Mouse (Mus musculus) splenic B cell, adult 2 months (primary cell): ENCODE results near the gene Bpgm.

Experiments
- DNase-seq: peaks from one replicate; pipeline ENCODE4 v3.0.0-alpha.2; 2011; ENCODE audit warnings: low read depth, low spot score
- H3K27me3 ChIP-seq: 2 replicates; pipeline ENCODE4 v1.6.1; 2012; ENCODE audit warnings: mild to moderate bottlenecking, low read length, moderate library complexity, mixed read lengths; ENCODE audit not compliant: control insufficient read depth, poor library complexity, insufficient read depth, severe bottlenecking
- H3K36me3 ChIP-seq: 2 replicates; pipeline ENCODE4 v1.6.1; 2012; ENCODE audit warnings: mild to moderate bottlenecking, low read length, moderate library complexity, mixed read lengths; ENCODE audit not compliant: control insufficient read depth, poor library complexity, insufficient read depth, severe bottlenecking

The Bpgm gene

DNA sequence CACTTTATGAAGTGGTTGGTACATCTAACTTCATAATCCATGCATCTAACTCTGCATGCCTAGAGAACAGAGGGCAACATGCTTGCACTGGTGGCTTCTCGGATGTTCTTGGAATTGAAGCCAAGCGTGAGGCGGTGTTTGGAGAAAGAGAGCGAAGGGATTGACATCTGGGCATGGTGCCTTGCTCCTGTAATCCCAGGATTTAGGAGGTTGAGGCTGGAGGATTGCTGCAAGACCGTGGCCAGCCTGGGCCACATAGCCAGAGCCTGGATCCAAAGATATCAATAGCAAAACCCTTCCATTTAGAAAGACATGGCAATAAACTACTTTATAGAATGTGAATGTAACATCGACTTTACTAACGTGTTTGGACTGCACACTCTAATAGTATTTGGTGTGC, 2.0 kb downstream of the Bpgm start:
- no peaks in the 10 kb centered on the region for H3K27me3 ChIP-seq
- DNase-seq = no peak

DNA sequence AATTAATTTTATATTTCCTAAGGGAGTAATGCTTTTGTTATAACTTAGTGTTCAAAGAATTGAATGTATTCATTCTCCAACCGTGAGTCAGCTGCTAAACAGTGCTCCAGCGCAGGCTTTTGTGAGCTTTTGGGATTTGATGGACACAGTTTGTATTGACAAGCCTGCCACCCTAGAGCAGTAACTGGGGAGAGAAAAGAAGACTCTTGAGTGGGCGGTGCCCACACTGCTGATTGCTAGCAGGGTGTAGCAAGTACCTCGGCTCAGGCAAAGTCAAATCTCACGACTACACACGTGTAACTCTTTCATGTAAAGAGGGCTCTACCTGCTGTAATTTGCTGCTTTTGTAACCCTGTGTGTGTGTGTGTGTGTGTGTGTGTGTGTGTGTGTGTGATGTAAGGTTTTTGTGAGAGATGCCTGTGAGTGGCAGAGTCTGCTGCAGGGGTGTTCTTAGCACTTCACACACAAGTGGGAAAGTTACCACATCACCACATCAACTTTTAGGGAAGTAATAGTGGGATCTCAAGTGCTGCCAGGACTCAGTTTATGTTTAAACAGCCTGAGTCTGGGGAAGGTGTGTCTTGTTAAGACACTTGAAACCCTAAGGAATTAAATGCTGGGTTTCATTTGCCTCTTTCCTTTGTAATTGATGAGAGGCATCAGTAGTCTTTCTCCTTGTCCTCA, 2.8 kb downstream of the Bpgm start:
- Histone ChIP-seq H3K27me3 (no peaks in the 10 kb centered on the region), H3K36me3 (no peaks in the 10 kb centered on the region)
- DNase-seq = no peak

More for the DNA sequence above, 2.0 kb downstream of the Bpgm start:
- H3K36me3 ChIP-seq = no peaks in the 10 kb centered on the region

DNA sequence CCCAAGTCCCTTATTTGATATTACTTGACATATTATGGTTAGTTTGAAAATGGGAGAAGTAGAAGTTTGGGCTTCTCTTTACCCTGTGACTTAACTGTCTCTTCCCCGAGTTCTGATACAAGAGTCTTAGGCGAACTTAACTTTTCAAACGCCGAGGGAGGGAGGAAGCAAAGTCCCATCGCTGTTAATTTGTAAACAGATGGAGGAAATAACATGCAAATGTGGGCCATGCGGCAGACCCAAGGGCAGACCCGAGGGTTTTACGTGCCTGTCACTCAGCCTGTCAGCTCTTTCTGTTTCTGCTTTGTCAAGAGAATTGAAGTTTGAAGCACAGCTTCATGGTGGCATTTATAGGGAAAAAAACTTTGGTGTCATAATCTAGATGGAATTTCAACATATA, 3.5 kb downstream of the Bpgm start:
- no peaks in the 10 kb centered on the region for H3K27me3 ChIP-seq
- no peak for DNase-seq

DNA sequence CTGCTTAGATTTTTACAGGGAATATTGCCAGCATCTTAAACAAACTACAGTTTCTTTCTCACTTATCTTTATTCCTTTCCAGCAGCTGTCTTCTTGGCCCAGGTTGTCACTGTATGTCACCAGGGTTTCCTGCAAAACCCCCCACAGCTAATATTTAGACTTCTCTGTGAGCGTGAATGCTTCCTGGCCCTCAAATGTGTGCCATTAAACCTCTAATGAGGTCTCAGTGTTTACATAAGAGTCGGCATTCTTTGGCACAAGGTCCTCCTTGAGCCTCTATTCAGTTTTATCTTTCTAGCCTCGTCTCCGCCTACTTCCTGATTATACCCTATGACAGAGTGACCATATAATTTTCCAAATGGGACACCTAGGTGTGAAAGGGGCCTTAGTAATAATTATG, 4.7 kb downstream of the Bpgm start:
- Histone ChIP-seq H3K36me3 (no peaks in the 10 kb centered on the region), H3K27me3 (no peaks in the 10 kb centered on the region)
- DNase-seq = no peak

More for the DNA sequence above, 3.5 kb downstream of the Bpgm start:
- no peaks in the 10 kb centered on the region for H3K36me3 ChIP-seq

DNA sequence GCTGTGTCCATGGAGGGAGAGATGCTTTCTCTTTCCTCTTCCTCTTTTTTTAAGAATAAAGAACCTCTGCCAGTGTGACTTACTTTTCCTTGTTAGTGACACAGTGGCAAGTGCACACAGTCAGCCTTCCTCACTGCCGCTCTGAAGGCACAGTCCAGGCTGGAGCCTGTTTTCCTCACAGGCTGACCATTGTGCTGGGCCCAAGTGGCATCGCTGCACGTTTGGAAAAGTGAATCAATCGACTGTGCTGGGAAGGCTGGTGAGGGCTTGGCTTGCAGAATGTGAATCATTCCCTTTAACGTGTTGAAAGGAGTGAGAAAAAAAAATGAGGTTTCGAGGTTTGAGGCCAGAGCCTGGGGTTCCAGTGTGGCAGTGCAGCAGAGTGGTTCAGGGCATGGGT, 5.3 kb downstream of the Bpgm start:
- Histone ChIP-seq H3K36me3 (no peaks in the 10 kb centered on the region), H3K27me3 (no peaks in the 10 kb centered on the region)
- no peak for DNase-seq

DNA sequence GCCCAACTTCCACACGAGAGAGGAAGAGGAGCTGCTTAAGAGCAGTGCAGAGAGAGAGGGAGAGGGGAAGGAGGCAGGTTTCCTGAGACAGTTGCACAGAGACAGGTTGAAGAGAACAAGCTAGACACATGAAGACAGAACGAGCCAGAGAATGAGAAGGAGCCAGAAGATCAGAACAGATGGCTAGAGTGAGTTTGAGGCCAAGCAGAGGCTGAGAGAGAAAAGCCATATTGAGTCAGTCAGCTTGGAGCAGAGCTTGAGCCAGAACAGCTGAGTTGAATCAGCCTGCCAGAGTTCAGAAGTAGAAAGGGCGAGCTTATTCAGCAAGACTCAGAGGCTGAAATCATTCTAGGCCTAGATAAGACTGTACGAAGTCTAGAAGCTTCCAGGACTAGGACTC, 6.8 kb downstream of the Bpgm start:
- no peaks in the 10 kb centered on the region for H3K27me3 ChIP-seq
- H3K36me3 ChIP-seq = no peaks in the 10 kb centered on the region; the same call in none of the 2 replicates
- no peak for DNase-seq

DNA sequence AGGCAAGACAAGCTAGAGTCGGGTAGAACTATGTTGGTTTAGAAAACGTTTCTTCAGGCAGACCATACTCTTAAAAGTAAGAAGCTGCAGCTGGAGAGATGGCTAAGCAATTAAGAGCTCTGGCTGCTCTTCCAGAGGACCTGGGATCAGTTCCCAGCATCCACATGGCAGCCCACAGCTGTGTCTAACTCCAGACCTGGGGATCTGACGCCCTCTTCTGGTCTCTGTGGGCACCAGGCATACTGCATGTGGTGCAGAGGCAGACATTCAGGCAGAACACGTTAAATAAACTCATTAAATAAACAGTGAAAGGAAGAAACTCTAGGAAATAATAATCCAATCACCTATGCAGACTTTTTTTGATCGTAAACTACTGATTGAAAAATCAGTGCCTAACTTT, 7.4 kb downstream of the Bpgm start:
- no peak for DNase-seq
- Histone ChIP-seq H3K36me3 (no peaks in the 10 kb centered on the region; the same call in none of the 2 replicates), H3K27me3 (no peaks in the 10 kb centered on the region)

DNA sequence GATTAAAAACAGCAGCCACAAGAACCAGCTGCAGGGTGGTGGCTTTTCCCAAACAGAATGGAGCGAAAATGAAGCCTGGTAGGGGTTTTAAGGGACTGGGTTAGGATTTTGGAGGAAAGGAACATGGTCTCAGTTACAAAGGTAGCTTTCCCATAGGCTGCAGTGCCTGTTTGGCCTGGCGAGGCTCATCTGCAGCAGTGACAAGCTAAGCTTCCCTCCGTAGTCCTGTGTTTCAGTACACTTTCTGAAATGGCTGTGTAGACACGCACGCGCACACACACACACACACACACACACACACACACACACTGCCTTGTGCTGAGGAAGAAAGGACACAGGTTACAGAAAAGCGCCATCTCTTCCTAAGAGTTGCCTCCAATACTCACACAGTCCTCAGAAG, 7.8 kb downstream of the Bpgm start:
- no peak for DNase-seq
- Histone ChIP-seq H3K27me3 (no peaks in the 10 kb centered on the region), H3K36me3 (no peaks in the 10 kb centered on the region; the same call in none of the 2 replicates)

DNA sequence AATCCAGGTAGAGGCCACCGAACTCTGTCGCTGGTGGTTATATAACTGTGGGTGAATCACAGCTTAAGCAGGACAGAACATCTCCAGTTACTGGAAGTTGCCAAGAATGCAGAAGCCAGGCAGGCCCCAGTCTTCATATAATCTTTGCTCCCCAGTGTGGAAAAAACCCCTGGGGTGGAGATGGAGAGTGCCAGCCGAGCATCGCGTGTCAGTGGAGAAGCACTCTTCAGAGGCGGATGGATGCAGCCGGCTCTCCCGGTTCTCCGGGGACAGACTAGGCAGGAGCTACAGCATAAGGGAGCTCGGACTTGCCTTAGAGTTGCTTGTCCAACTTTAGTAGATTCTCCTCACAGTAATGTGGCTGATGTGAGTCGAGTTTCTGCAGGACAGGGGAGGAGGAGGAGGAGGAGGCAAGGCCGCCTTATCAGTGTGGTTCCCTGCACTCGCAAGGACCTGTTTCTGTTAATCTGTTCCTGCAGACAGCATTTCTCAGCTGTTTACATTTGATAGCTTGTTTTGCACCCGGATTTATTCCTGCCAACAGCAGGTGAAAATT, 10.1 kb downstream of the Bpgm start:
- no peak for DNase-seq
- Histone ChIP-seq H3K36me3 (no peaks in the 10 kb centered on the region; the same call in none of the 2 replicates), H3K27me3 (no peaks in the 10 kb centered on the region)

DNA sequence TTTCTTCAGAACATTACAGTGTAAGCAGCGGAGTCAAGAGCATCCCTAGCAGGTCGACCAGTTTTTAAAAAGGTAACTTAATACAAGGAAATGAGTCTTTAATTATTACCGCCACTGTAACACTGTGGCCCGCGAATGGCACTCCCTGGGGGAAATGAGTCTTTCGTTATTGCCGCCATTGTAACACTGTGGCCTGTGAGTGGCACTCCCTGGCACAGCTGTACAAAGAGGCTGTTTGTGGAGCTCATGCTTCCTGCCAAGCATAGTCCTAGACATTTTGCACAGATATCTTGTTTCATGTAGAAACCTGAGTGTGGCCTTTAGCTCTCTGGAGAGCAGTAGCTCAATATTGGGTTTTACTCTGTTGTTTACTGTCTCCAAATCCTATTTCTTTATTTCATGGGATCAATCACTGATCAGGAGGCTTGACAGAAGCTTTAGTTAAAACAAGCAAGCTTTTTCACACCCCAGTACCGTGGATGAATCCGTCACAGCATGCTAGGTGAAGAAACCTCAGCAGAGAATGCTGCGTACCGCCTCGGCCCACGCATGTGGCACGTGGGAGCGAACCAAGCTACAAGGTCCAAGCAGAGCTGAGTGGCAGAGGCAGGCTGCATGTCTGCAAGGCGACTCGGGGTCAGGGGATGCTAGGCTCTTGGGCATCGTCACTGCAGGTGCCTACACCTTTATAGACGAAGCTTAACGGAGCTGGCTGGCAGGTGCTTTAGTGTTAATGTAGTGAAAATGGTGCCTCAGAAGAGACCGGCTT, 17.5 kb downstream of the Bpgm start:
- no peak for DNase-seq
- no peaks in the 10 kb centered on the region for H3K27me3 ChIP-seq

DNA sequence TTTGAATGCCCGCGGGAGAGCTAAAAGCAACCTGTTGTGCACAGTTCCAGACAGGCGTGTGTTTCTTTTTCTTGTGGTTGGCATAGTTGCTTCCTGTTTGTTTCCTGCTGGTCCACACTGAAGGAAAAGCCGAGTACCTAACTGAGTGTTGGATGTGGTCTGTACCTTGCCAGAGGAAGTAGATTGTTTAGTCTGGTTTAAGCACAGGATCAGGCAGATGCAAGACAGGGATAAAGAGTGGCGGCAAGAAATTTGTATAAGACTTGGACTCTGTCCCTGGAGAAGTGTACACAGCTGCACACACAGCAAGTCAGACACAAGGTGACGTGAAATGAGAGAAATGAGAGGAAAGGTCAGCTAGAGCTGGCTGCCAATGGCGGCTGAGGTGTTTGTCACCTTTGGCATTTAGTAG, 19.1 kb downstream of the Bpgm start:
- no peak for DNase-seq
- Histone ChIP-seq H3K27me3 (no peaks in the 10 kb centered on the region), H3K36me3 (no peaks in the 10 kb centered on the region; the same call in 1 of the 2 replicates)

More for the DNA sequence above, 17.5 kb downstream of the Bpgm start:
- no peaks in the 10 kb centered on the region for H3K36me3 ChIP-seq

DNA sequence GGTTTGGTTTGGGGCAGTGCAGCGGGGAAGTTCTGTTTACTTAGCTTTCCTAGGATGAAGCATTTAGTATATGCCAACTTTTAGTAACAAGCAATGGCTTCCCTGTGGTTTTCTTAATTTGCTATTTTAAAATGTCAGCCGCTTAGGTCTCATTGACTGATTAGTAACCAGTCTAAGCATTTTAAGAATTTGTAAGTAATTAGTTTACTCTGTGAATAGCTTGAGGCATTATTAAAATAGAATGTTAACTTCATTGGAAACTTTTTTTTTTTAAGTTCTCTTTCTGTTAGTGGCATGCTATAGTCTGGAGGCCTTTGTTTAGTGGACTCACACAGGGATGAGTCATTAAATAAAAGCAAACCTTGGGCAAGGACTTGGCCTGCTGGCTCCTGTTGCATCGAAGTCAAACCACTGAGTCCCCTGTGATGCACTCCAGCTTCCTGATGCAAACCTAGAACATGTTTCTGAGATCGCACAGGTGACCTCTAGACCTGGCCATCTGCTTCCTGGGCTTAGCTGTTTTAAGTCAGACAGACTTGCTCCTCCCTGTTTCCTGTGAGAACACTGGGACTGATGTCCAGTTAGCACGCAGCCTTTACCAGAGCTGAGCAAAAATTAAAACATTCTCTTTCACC, 22.1 kb downstream of the Bpgm start:
- Histone ChIP-seq H3K27me3 (no peaks in the 10 kb centered on the region), H3K36me3 (no peaks in the 10 kb centered on the region; the same call in 1 of the 2 replicates)
- DNase-seq = no peak

DNA sequence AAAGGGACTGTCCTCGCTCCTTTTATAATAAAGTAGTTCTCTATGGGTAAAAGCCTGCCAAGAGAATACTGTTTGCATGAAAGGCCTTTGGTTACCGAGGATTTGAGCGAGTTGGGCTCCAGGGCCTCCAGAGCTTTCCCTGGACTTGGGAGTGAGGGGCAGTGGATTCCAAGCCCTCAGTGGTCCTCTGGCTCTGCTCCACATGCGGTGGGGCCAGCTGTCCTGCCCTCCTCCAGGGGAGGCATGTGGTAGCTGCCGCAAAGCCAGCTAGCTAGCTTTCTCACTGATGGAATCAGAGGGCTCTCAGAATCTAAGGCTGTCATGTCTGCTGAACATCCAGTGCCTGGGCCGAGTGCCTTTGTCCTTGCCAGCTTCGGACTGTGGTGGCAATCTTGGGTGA, 26.3 kb downstream of the Bpgm start:
- DNase-seq = no peak
- Histone ChIP-seq H3K36me3 (no peaks in the 10 kb centered on the region; the same call in 1 of the 2 replicates), H3K27me3 (no peaks in the 10 kb centered on the region)

DNA sequence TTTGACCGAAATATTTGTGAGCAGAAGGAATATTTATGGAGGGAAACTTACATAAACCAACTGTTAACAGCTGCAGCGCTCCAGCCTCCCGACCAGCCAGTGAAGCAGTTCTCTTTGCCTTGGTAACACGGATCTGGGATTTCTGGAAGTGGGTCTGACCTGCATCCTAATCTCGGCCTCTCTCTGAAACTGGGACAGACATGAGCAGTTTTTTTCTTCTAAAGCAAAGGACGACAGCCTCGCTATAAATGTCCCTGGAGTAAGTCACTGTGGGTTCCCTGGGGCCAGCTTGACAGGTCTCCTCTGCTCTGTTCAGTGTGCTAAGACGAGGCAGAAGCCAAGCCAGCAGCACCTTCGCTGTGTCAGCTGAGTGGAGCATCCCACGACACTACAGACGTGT, 29.9 kb downstream of the Bpgm start:
- Histone ChIP-seq H3K36me3 (no peaks in the 10 kb centered on the region), H3K27me3 (no peaks in the 10 kb centered on the region)
- DNase-seq = no peak

DNA sequence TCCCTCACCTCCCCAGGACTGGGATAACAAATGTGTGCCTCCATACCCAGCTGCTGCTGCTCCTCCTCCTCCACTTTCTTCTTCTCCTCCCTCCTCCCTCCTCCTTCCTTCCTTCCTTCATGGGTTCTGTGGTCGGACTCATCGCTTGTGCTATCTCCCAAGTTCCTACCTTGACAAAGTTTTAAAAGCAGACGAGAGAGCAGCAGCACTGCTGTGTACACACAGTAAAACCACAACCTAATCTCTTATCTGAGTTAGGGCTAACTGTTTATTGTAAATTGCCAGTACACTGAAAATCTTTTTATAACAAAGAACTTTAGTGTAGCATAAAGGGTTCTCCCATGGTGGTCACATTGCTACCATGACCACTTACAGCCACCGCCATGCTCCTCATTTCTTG, 31.6 kb downstream of the Bpgm start:
- Histone ChIP-seq H3K36me3 (no peaks in the 10 kb centered on the region), H3K27me3 (no peaks in the 10 kb centered on the region)
- DNase-seq = no peak
